Mouse (Mus musculus) embryonic facial prominence, embryonic 11.5 days (tissue): ENCODE measurements at regions not wholly inside any gene's neighbourhood (a gene's known extent, or its start where the extent isn't known, plus 50 kb on each side); places are given as distances from the start of the nearest gene placed in this dataset.
A peak's percentile ranks its signal among the peaks of the same experiment; 100 is the strongest.
"Not testable (repeated sequence)": the region's sequence is repeated elsewhere in the genome, so short reads cannot be mapped to it uniquely, and the experiment has no call there.

Experiments
- ATAC-seq: fragments of 200-750 bp; cut with Nextera tagmentation; replicated peaks from 2 replicates; pipeline ENCODE4 v1.8.0; 2017; ENCODE audit warnings: low read depth; ENCODE audit not compliant: insufficient number of reproducible peaks, low FRiP score, low TSS enrichment
- DNase-seq: peaks from one replicate; pipeline ENCODE4 v3.0.0-alpha.2; 2015; ENCODE audit warnings: low spot score
- H3K27ac ChIP-seq: fragments of 300-500 bp; sonication (generic); replicated peaks from 2 replicates; pipeline ENCODE4 v1.5.1; 2014; ENCODE audit warnings: mild to moderate bottlenecking, low read depth, low read length, control low read depth
- H3K27me3 ChIP-seq: fragments of 300-500 bp; sonication (generic); 2 replicates; pipeline ENCODE4 v1.6.1; 2014; ENCODE audit warnings: mild to moderate bottlenecking, low read length, moderate library complexity, mixed read lengths; ENCODE audit not compliant: control insufficient read depth, insufficient read depth
- H3K36me3 ChIP-seq: fragments of 300-500 bp; sonication (generic); replicated peaks from 2 replicates; pipeline ENCODE4 v1.6.1; 2014; ENCODE audit warnings: low read depth, mild to moderate bottlenecking, low read length, moderate library complexity, mixed read lengths; ENCODE audit not compliant: control insufficient read depth, insufficient read depth
- H3K4me1 ChIP-seq: fragments of 300-500 bp; sonication (generic); 2 replicates; pipeline ENCODE4 v1.6.1; 2014; ENCODE audit warnings: low read length, mixed read lengths; ENCODE audit not compliant: control insufficient read depth, insufficient read depth
- H3K4me2 ChIP-seq: fragments of 300-500 bp; sonication (generic); 2 replicates; pipeline ENCODE4 v1.6.1; 2014; ENCODE audit warnings: low read depth, mild to moderate bottlenecking, control low read depth, low read length, moderate library complexity
- H3K4me3 ChIP-seq: fragments of 300-500 bp; sonication (generic); 2 replicates; pipeline ENCODE4 v1.5.1; 2014; ENCODE audit warnings: low read depth, low read length, control low read depth
- H3K9ac ChIP-seq: fragments of 300-500 bp; sonication (generic); replicated peaks from 2 replicates; pipeline ENCODE4 v1.6.1; 2014; ENCODE audit warnings: mild to moderate bottlenecking, control low read depth, low read length
- H3K9me3 ChIP-seq: fragments of 300-500 bp; sonication (generic); replicated peaks from 2 replicates; pipeline ENCODE4 v1.6.1; 2016; ENCODE audit warnings: mild to moderate bottlenecking, low read length, inconsistent platforms, mixed read lengths; ENCODE audit not compliant: control insufficient read depth
- WGBS: fragments of 180-500 bp; shearing (Covaris S2); extraction: QIAGEN DNeasy Blood & Tissue Kit; methylation state at CpG from one replicate; pipeline ENCODE4 v1.1.7; 2014; 5-methylcytosine and 5-hydroxymethylcytosine counted together

DNA sequence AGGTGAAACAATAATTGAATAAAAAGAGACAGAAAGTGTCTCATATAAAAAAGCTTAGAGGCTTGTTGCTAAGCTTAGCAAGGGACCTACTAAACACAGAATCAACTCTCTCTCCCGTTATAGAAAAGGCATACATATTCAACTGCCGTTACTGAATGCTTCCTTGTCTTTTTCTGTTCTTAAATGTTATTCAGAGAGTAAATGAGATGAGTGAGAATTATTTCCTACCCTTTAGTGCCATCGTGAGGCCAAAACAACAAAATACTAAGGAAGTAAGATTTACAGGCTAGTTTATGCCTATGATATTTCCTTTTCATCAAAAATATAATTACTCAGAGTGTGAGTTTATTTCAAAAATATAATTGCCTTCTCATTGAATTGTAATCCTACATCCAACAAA, 686.6 kb upstream of the 1700008P02Rik start:
- ATAC-seq (no peak), DNase-seq (peak; percentile 33)
- Histone ChIP-seq H3K9me3 (no peaks in the 10 kb centered on the region), H3K4me1 (no peaks in the 10 kb centered on the region), H3K9ac (no peak overlapping the region), H3K4me2 (no peak overlapping the region), H3K4me3 (no peak overlapping the region), H3K27me3 (no peaks in the 10 kb centered on the region), H3K27ac (no peak overlapping the region), H3K36me3 (no peaks in the 10 kb centered on the region)
- 44% methylated on average over 3 of the region's 3 CpGs for WGBS

DNA sequence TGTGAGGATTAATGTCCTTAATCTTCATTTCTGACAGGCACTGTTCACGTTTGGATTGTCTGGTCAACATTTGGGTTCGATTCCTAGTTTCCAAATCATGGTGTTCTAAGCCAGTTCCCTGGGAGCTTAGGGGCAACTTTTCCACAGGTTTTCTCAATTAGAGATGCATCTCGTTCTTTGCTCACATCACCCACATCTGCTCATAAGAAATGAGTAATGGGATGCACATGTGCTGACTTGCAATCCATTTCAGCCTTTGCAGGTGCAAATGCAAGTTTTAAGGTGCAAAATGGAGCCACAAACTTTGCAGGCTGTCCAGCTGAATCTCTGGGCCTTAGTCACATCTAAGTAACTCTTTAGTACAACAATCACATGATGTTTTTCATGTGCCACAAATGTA, 678.3 kb upstream of the 1700008P02Rik start:
- WGBS = 33% methylated on average over 3 of the region's 3 CpGs
- no peaks in the 10 kb centered on the region for H3K9me3 ChIP-seq
- H3K27me3 ChIP-seq = no peaks in the 10 kb centered on the region
- DNase-seq = peak; percentile 69
- no peak overlapping the region for H3K4me2 ChIP-seq
- H3K9ac ChIP-seq = no peak overlapping the region
- no peak overlapping the region for H3K27ac ChIP-seq
- H3K4me3 ChIP-seq = no peak overlapping the region
- ATAC-seq = no peak
- H3K4me1 ChIP-seq = no peaks in the 10 kb centered on the region
- no peaks in the 10 kb centered on the region for H3K36me3 ChIP-seq

DNA sequence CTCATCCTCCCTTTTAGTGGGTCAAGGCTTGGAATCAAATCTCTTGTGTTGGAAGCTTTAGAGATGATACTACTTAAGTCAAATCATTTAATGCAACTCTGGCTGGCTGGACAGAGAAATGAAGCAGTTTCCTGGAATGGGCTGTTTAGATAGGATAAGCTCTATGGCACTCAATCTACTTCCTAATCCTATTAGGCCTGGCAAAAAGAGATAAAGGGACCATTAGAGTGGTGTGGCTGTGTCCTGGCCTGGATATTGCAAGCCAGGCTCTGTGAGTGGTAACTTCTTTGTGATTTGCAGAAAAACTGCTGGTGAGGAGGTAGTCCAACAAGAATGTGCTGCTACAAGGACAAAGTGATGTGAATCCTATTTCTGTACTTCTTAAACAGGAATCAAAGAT, 670.8 kb upstream of the 1700008P02Rik start:
- H3K27me3 ChIP-seq = no peaks in the 10 kb centered on the region

DNA sequence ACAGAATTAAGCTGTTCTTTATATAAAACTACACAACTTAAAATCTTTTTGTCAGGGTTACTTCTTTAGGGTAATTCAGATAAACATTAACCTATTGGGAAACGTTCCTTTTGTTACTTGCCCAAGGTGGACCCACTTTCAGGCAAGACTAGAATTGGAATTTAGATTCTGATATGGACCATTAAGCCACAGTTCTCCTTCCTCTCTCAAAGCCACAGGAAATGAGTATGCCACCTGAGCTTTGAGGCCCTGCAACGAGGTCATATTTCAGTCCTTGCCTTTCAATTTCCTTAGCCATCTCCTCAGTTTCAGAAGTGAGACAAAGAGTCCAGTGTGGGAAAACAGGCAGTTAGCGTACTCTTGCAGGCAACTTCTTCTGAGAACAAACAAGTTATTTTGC, 637.3 kb upstream of the 1700008P02Rik start:
- Histone ChIP-seq H3K9ac (no peak overlapping the region), H3K27me3 (no peaks in the 10 kb centered on the region), H3K4me2 (no peak overlapping the region), H3K4me1 (no peaks in the 10 kb centered on the region), H3K36me3 (no peaks in the 10 kb centered on the region), H3K27ac (no peak overlapping the region), H3K9me3 (no peaks in the 10 kb centered on the region), H3K4me3 (no peak overlapping the region)
- 31% methylated on average over 3 of the region's 3 CpGs for WGBS
- ATAC-seq (no peak), DNase-seq (peak; percentile 42)

More for the DNA sequence above, 670.8 kb upstream of the 1700008P02Rik start:
- H3K9ac ChIP-seq = no peak overlapping the region
- no peak overlapping the region for H3K4me3 ChIP-seq
- no peak for DNase-seq
- no peak overlapping the region for H3K27ac ChIP-seq
- no peak overlapping the region for H3K4me2 ChIP-seq
- H3K9me3 ChIP-seq = no peaks in the 10 kb centered on the region
- no peak for ATAC-seq
- no peaks in the 10 kb centered on the region for H3K36me3 ChIP-seq
- no peaks in the 10 kb centered on the region for H3K4me1 ChIP-seq

DNA sequence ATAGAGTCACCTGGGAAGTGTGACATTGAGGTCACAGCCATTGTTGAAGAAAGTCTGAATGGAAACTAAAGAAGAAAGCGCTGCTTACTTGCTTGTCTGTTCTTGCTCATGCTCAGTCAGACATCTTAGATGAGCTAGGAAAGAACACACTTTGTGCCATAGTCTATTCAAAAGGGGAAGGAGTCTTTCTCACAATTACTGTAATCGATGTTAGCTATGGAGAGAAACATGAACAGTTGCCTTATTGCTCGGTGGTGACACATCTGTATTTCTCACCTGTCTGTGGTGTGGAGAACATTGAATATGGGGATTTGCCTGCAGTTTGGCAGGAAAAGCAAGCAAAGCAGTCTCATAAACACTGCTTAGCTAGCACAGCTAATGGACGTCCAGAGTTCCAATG, 628.1 kb upstream of the 1700008P02Rik start:
- no peak for ATAC-seq
- WGBS = 80% methylated on average over 4 of the region's 4 CpGs
- no peaks in the 10 kb centered on the region for H3K36me3 ChIP-seq

DNA sequence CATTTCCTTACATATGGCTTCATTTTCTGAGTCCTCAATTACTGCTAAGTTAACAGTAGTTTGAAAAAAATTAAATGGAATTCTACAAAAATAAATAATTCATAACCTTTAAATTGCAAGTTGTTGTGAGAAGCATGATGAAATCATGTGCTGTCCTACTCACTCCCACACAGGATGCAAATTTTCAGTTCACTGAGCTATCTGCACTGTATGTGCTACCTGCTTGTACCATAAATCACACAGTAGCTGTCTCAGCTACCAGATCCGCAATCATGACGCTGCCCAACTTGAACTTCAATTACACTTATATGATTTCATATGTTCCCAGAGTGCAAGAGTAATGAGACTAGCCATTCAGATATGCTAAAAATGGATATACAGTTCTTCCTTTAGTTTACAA, 609.5 kb upstream of the 1700008P02Rik start:
- WGBS = 85% methylated on average over 2 of the region's 2 CpGs
- no peak for ATAC-seq

More for the DNA sequence above, 628.1 kb upstream of the 1700008P02Rik start:
- Histone ChIP-seq H3K4me1 (no peaks in the 10 kb centered on the region), H3K27ac (no peak overlapping the region), H3K4me2 (no peak overlapping the region), H3K9me3 (no peaks in the 10 kb centered on the region), H3K4me3 (no peak overlapping the region), H3K9ac (no peak overlapping the region), H3K27me3 (no peaks in the 10 kb centered on the region)
- no peak for DNase-seq

DNA sequence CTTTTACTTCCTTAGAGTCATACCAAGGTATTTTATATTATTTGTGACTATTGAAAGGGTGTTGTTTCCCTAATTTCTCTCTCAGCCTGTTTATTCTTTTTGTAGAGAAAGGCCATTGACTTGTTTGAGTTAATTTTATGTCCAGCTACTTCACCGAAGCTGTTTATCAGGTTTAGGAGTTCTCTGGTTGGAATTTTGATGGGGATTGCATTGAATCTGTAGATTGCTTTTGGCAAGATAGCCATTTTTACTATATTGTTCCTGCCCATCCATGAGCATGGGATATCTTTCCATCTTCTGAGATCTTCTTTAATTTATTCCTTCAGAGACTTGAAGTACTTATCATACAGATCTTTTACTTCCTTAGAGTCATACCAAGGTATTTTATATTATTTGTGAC, 568.3 kb upstream of the 1700008P02Rik start:
- H3K4me2 ChIP-seq, H3K27ac ChIP-seq, ATAC-seq, H3K4me1 ChIP-seq, H3K9ac ChIP-seq, H3K4me3 ChIP-seq, H3K9me3 ChIP-seq, H3K27me3 ChIP-seq, H3K36me3 ChIP-seq, DNase-seq: not testable (repeated sequence)
- WGBS = 78% methylated on average over 1 of the region's 1 CpGs

More for the DNA sequence above, 609.5 kb upstream of the 1700008P02Rik start:
- no peak overlapping the region for H3K9ac ChIP-seq
- no peaks in the 10 kb centered on the region for H3K36me3 ChIP-seq
- H3K27ac ChIP-seq = no peak overlapping the region
- no peaks in the 10 kb centered on the region for H3K9me3 ChIP-seq
- no peaks in the 10 kb centered on the region for H3K27me3 ChIP-seq
- DNase-seq = no peak
- no peaks in the 10 kb centered on the region for H3K4me1 ChIP-seq
- H3K4me2 ChIP-seq = no peak overlapping the region
- no peak overlapping the region for H3K4me3 ChIP-seq

DNA sequence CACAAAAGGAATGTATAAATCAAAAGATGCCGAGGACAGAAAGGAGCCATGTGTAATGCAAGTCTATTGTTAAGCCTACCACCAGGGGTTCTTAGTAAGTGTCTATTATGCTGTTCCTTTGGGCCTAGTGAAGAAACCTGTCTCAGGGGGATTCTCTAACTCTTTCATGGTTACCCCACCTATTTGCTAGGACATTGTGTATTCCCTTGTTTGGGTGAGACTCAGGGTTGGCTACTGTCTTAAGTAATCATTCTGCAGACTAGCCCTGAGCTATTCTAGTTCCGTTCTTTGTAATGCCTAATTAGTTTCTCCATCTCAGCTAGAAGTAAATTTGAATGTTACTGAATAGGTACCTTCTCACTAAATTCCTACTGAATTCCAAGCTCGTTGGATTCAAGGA, 546.4 kb upstream of the 1700008P02Rik start:
- Histone ChIP-seq H3K9ac (no peak overlapping the region), H3K4me3 (no peak overlapping the region), H3K4me2 (no peak overlapping the region), H3K36me3 (no peaks in the 10 kb centered on the region), H3K27ac (no peak overlapping the region), H3K27me3 (no peaks in the 10 kb centered on the region), H3K4me1 (no peaks in the 10 kb centered on the region), H3K9me3 (no peaks in the 10 kb centered on the region)
- WGBS = 65% methylated on average over 3 of the region's 3 CpGs
- no peak for ATAC-seq
- no peak for DNase-seq
